Mouse (Mus musculus) E14TG2a.4 (cell line): ENCODE results near the gene Borcs7.

ENCODE experiments used
- CTCF ChIP-seq: conservative IDR thresholded peaks from 2 replicates; pipeline ENCODE4 v1.5.1; 2014; ENCODE audit warnings: low read length
- POU5F1 ChIP-seq: IDR thresholded peaks from 2 replicates; pipeline ENCODE4 v1.6.1; 2014; ENCODE audit warnings: low read length, borderline replicate concordance

DNA sequence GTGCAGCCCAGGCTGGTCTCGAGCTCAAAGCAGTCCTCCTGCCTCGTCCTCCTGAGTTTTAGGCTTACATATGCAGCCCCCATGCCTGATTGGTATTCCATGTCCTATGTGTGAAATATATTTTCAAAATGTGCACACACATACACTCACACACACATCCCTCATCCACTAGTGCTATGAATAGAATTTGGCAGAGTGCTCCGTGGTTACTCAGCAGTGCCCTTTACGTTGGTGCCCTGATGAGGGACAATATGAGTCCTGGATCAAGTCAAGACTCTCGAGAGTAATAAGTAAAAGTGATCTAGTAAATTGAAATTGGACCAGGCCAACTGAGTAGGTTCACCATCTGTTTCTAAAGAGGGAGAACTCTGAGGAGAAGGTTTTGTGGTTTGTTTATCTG, 46.5 kb upstream of the Borcs7 start:
- TF ChIP-seq CTCF (no peak), POU5F1 (no peak)
